Comparison of ENCODE assay signal across 31 mouse cellular contexts in the genomic region with DNA sequence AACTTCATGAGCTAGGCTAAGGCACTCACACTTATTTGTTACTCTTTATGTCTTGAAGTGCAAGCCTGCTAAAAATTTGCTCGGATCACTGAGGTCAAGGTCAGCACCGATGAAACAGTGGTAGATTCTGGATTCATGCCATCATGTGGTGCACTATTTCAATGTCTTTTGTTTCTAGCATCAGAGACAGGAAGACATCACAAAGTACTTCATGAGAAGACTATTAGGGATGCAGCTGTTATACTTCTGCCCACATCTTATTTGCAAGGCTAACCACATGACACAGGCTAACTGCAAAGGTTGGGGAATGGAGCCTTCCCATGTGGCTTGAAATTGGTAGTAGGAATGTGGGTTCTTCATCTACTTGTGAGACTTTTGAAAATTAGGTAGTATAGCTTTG.
"Had no signal": no experiment of that assay in that cellular context is flagged by ENCODE, and none has a peak within 500 bp of the region (broad histone marks: within the 10 kb centered on the region; RNA-seq: fewer than 3 reads in every experiment).

No protein-coding gene starts in this region.

- H3K4me2 ChIP-seq: limb, embryonic 12.5 days; limb, embryonic 13.5 days; limb, embryonic 15.5 days; liver, embryonic 11.5 days; liver, embryonic 12.5 days; liver, embryonic 13.5 days; liver, embryonic 15.5 days; lung, embryonic 14.5 days; lung, embryonic 15.5 days; midbrain, embryonic 11.5 days; midbrain, embryonic 12.5 days; midbrain, embryonic 13.5 days; midbrain, embryonic 15.5 days had no signal

- DNase-seq: left cerebral cortex, postnatal 4 days; liver; liver, embryonic 13.5 days; liver, postnatal 0 days; lung, adult 18-20 months; lung, adult 2 months; lung, embryonic 14.5 days; lung, postnatal 10 days; lung, postnatal 14 days; lung, postnatal 36 days; lung, postnatal 4 days; midbrain, embryonic 14.5 days had no signal

- H3K27ac ChIP-seq: limb, embryonic 10.5 days; limb, embryonic 12.5 days; limb, embryonic 13.5 days; limb, embryonic 15.5 days; liver, embryonic 12.5 days; liver, embryonic 13.5 days; liver, embryonic 14.5 days; liver, embryonic 15.5 days; lung, embryonic 15.5 days; macrophage; midbrain, embryonic 10.5 days; midbrain, embryonic 12.5 days; midbrain, embryonic 13.5 days; midbrain, embryonic 15.5 days had no signal

- H3K9ac ChIP-seq: limb, embryonic 12.5 days; limb, embryonic 13.5 days; limb, embryonic 15.5 days; liver, embryonic 12.5 days; liver, embryonic 13.5 days; liver, embryonic 14.5 days; liver, embryonic 15.5 days; liver, postnatal 0 days; lung, embryonic 14.5 days; lung, embryonic 15.5 days; midbrain, embryonic 12.5 days; midbrain, embryonic 13.5 days; midbrain, embryonic 15.5 days had no signal

- H3K27me3 ChIP-seq: limb, embryonic 12.5 days; limb, embryonic 13.5 days; limb, embryonic 15.5 days; liver, embryonic 13.5 days; lung, embryonic 15.5 days; midbrain, embryonic 12.5 days; midbrain, embryonic 13.5 days; midbrain, embryonic 15.5 days had no signal

- H3K4me3 ChIP-seq: limb, embryonic 10.5 days; limb, embryonic 12.5 days; limb, embryonic 13.5 days; limb, embryonic 15.5 days; liver, embryonic 12.5 days; liver, embryonic 13.5 days; liver, embryonic 15.5 days; lung, embryonic 15.5 days; megakaryocyte, embryonic 14.5 days; midbrain, embryonic 10.5 days; midbrain, embryonic 12.5 days; midbrain, embryonic 13.5 days; midbrain, embryonic 15.5 days; myocyte had no signal

- H3K9me3 ChIP-seq: limb, embryonic 10.5 days; limb, embryonic 12.5 days; limb, embryonic 13.5 days; limb, embryonic 15.5 days; liver, embryonic 12.5 days; liver, embryonic 13.5 days; liver, embryonic 15.5 days; lung, embryonic 15.5 days; megakaryocyte, embryonic 14.5 days; midbrain, embryonic 10.5 days; midbrain, embryonic 12.5 days; midbrain, embryonic 13.5 days; midbrain, embryonic 15.5 days had no signal

- H3K4me1 ChIP-seq: limb, embryonic 10.5 days; limb, embryonic 12.5 days; limb, embryonic 13.5 days; limb, embryonic 15.5 days; lung, embryonic 15.5 days; midbrain, embryonic 10.5 days; midbrain, embryonic 12.5 days; midbrain, embryonic 13.5 days; midbrain, embryonic 15.5 days had no signal

- ATAC-seq: liver, embryonic 12.5 days; liver, postnatal 0 days; lung, postnatal 0 days; midbrain, embryonic 13.5 days; midbrain, embryonic 15.5 days; midbrain, embryonic 16.5 days had no signal

- H3K36me3 ChIP-seq: limb, embryonic 10.5 days; limb, embryonic 12.5 days; limb, embryonic 13.5 days; limb, embryonic 15.5 days; liver, embryonic 12.5 days; liver, embryonic 13.5 days; liver, embryonic 15.5 days; lung, embryonic 15.5 days; midbrain, embryonic 10.5 days; midbrain, embryonic 12.5 days; midbrain, embryonic 13.5 days; midbrain, embryonic 15.5 days had no signal
